Mouse (Mus musculus) adrenal gland (tissue): ENCODE results near the gene Gm17662.

ENCODE experiments used
- intact Hi-C: fragments of 180-260 bp; cut with DNase I; formaldehyde crosslinking; loops from one replicate; pipeline ENCODE4 v1.15.1; 2025
- long read RNA-seq, 2 experiments: library from polyadenylated mRNA; unstranded; transcript quantifications; one replicate each; pipeline ENCODE4 v2.0.0; 2020; ENCODE audit warnings: borderline replicate concordance in 1 of 2; ENCODE audit not compliant: insufficient replicate concordance in 1 of 2

Gene Gm17662
- long read RNA-seq, experiment 1, result 0 reads
- long read RNA-seq, experiment 2, result 0 reads

DNA sequence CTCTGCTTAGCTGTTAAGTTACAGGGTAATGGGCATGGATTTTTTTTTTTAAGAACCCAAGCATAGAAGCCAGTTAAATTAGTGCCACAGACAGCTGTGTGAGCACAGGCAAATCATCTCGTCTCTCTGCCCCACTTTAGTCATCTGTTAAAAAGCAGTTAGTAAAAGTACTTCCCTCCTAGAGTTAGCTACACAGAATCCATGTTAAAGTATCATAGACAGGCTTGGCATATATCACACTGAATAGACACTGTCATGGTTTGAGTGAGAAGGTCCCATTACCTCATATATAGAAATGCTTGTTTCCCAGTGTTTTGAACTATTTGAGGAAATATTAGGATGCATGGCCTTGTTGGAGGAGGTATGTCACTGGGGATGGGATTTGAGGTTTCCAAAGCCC lies at the start of gene Gm17662:
Gene Gm17662 (plus strand): TSS at position 301 of the 400 bp plus-strand sequence.
- intact Hi-C loops, result no loop called here

DNA sequence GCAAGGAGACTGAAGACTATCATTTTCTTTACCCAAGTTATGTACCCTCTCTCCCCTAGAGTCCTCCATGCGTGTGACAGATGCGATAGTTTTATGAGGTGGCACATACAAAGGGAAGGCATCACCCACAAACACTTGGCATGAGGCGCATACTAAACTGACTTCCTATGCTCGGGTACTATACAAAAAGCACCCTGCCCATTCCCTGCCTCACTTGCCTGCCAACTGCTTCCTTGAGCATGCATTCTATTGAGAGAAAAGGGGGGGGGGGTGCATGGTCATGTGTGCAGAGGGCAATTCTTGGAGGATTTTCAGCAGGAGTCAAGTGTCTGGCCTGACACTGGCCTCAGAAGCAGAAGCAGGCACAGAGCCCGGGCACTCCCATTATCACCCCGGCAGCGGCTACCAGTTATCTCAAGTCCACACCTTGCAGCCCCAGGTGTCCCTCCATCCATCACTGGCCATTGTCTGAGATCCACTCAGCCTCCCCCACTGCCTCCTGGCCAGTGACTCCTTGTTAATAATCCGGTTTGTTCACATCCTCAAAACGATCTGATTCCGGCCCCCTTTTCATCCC lies 46.3 kb upstream of the Gm17662 start:
- intact Hi-C loops, result no loop called here

DNA sequence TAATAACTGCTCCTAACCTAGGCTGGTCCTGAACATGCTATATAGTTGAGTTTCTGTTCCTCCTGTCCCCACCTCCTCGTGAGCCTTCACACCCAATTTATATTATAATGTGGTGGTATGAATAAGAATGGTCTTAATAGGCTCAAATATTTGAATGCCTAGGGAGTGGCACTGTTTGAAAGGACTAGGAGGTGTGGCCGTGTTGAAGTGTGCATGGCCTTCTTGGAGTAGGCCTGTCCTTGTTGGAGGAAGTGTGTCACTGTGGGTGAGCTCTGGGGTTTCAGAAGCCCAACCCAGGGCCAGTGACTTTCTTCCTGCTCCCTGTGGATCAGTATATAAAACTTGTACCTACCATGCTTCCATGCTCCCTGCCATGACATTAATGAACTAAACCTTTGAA lies 43.5 kb upstream of the Gm17662 start:
- intact Hi-C loops, result no loop called here

DNA sequence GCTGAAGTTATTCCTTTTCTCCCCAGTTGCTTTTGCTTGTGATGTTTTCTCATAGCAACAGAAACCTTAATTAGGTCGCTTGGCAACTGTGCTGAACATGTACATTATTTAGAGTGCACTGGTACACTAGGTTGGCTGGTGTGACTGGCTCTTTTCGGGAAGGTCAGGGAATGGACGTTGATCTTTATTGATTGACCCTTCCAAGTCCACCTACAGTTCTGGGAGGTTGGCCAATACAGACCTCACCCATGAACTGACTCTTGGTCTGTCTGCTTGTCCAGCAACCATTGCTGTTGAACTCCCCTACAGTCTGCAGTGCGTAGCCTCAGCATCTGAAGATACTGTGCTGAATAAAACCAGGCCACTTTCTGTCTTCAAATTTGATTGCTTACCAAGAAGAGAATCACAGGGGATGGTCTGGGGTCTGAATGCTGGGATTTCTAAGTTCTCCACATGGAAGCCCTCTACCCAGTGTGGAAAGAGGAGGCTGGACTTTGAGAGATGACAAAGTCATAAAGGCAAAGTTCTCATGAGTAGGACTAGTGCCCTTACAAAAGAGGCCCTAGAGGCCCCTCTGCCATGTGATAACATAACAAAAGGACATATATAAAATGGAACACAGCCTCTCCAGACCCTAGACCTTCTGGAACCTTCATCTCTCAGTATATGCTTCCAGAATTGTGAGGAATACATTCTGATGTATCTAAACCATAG lies 40.5 kb upstream of the Gm17662 start:
- intact Hi-C loops, result loop anchor here (5.0 kb wide), 1 partner anchor 94 kb away; no protein-coding TSS in a partner anchor

DNA sequence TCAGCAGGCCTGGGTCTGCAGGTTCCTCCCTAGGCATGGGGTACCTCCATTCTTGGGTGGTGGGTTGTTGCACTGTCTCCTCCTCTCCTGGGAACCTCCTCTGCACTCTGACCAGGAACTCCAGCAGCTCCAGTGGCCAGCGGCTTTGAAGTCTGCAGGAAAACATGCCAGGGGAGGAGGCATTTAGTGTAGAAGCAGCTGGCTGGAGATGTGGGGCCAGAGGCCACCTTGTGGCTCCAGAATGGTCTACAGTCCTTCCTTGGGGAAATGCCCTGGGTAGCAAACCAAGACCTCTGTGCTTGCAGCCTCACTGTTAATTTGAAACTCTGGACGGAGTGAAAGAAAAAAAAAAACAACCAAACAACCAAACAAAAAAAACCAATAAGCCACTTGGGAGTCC lies 39.6 kb upstream of the Gm17662 start:
- intact Hi-C loops, result loop anchor here (5.0 kb wide), 1 partner anchor 95 kb away; no protein-coding TSS in a partner anchor

DNA sequence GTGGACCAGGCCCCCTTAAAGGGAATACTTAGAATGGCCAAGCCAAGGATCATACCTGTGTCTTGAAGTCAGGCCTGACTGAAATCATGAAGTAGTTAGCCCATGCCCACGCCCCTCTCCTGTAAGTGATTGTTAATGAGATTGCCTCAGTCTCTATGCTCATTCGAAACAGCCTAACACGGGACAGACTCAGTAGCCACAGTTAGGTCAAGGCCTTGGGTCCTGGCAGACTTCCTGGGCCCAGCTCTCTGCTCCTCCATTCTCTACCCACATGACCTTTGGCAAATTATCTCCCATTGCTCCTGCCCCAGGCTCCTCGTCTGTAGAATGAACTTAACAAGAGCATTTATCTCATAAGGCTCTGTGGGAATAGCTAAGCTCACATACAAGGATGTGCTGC lies 38.1 kb upstream of the Gm17662 start:
- intact Hi-C loops, result loop anchor here (5.0 kb wide), 1 partner anchor 97 kb away; no protein-coding TSS in a partner anchor

DNA sequence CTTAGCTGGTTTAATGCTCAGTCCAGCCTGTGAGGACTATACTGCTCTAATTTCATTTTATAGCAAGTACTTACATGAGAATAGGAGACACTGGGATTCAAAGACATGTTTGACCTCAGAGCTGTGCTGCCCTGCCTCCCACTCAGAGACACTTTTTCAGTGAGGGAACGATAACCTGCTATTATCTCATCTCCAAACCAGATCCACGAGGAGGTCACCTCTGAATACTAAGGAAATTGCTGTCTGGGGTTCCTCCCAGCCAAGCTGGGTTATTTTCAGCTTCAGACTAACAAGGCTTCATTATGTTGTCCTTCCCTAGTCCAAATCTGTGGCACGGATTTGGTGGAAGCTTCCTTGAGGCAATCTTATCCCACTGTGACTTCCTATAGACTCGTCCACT lies 37.2 kb upstream of the Gm17662 start:
- intact Hi-C loops, result loop anchor here (5.0 kb wide), 1 partner anchor 98 kb away; no protein-coding TSS in a partner anchor

DNA sequence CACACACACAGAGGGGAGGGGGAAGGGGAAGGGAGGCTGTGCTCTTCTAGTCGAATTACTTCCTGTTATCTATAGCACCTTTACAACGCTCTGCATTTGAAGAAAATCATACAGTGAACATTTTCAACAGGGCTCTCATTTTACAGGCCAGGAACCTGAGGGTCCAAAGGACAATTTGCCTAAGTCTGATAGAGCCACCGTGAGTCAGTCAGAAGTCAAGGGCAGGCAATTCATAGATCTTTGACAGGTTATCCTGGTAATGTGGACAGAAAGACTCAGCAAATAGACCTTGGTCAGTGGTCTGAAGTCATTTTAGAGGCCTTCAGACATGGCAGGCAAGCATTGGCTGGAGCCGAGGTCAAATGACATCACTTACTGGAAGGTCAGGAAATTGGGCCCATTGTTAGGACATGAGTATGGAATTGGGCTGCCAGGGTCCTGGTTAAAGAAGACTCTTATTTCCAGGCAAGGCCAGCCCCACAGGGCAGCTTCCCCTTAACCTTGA lies 33.5 kb upstream of the Gm17662 start:
- intact Hi-C loops, result no loop called here

DNA sequence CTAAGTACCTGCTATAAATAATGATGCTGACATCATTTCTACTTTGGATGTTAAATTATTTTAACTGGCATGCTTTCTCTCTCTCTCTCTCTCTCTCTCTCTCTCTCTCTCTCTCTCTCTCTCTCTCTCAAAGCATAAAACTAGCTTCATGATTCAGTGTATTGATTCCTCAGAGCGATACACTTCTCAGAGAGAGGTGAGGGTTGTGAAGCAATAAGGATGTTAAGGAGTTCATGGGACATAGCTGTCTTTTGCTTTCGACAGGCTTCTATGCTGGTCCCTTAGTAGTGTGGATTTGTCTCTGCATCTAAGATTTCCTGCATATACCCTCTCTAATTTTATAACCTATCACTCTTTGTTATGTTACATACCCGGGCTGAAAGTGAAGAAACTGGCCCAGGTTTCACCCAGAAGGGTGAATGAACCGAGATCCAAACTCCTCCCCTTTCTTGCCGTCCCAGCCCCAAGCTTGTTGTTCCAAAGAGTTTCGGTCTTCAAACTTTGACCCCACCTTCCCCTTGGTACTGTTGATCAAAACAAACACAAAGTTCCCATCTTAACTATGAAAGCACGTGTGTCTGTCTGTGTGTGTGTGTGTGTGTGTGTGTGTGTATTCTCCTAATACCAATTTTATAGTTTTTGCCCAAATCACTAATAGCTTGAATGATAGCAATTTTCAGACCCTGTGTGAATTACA lies 32.6 kb upstream of the Gm17662 start:
- intact Hi-C loops, result no loop called here

DNA sequence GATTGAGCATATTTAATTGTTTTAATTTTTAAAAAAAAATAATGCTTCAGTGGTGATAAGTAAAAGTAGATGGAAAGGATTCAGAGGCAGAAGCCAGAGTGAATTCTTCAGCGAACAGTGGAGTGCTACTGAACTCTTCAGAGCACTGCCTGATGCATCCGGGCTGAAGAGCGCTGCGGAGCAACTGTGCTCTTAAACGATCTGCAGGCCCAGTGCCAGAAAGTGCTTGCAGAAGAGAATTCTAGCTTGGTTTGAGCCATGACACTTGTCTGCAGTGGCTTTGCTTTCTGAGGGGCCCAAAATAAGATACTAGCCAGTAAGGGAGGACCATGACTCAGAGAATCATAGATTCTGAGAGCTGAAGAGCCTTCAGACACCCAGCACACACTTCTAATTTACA lies 28.2 kb upstream of the Gm17662 start:
- intact Hi-C loops, result no loop called here

DNA sequence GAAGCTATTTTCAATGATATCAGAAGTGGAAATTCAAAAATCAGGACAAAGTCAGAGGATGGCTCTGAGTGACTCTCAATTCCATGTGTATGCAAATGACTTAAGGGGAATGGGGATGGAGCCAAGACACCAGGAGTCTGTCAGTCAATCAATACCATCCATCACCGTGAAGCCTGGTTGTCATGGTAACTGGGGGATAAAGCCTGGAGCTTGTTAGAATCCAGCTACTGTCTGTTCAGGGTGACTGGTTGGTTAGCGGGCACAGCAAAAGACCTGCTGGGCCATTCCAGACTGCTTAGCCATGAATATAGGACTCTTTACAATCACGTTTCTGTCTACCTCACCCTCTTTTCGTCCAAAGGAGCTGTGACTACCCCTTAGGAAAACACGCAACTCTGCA lies 22.0 kb upstream of the Gm17662 start:
- intact Hi-C loops, result no loop called here

DNA sequence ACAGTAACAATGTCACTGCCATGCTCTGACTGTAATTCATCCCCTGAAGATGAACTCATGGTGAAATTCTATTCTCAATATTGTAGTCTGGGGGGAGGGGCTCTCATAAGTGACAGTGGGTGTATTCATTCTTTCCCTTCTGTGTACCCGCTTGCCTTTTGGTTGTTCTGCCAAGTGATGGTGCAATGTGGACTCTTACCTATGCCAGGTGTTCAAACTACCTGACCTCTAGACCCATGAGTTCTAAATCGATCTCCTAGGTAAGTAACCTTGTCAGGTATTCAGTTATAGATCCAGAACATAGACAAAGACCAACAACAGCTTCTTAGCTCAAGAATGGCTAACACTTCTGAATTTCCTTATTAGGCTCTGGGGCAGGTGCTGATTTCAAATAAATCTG lies 18.8 kb upstream of the Gm17662 start:
- intact Hi-C loops, result no loop called here

DNA sequence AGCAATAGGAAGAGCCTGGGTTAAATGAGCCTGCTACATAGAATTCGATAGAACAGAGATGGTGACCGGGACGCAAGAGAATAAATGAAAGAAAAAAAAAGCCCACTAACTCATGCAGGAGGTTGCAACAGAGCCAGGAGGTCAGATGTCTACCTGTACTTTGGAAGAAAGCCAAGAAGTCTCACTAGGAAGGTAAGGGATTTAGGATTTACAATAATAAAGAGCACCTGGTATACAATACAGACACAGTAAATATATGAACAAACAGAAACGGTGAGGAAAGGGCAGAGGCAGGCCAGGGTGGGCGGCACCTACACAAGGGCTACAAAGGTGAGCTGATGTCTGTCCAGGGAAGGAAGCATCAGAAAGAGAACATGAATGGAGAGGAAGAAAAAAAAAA lies 14.9 kb upstream of the Gm17662 start:
- intact Hi-C loops, result no loop called here

DNA sequence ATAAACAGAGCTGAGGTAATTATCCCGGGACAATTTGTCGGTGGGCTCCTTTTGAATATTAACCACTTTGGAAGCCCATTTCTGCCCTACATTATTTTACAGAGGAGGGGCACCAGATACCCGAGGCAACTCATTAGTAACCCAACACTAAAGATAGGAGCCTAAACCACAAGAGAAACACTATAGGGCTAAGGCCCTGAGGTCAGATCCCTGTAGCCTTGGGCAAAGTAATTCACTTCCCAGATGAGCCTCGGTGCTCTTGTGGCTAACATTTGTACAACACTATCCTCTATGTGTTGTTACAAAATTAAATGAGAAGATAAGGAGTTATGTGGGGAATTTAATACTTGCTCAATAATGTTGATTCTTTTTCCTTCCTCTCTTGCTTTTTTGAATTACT lies 13.6 kb upstream of the Gm17662 start:
- intact Hi-C loops, result no loop called here

DNA sequence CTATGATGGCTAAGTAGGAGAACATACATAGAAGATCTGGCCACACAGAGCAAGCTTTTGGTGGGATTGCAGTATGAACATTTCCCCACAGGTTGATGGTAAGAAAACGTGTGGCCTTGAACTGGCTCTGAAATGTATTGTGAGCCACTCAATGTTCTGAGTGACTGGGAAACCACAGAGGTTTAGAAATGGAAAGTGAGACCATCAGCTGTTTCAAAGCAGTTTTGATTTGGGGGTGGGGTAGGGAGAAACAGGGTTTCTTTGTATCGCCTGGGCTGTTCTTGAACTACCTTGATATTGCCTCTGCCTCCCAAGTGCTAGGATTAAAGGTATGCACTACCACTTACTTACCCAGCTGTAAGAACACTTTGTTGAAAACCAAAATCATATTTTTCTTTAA lies 1.9 kb upstream of the Gm17662 start:
- intact Hi-C loops, result no loop called here

DNA sequence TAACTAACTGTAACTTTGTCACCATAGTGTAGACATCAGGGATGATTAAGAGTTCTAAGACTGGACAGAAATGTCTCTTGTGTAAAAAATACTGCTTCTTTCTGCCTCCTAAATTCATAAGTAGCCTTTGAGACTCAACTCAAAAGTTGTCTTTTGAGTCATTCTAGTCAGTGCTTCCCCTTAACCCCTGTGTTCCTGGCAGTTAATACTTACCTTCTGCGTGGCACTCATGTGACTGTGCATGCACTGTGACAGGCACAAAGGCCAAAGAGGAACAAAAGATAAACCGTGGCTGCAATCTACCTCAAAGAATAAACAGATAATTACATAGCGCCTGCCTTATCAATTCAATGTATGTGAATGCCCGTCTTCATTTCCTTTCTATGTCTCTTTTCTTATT lies 694 bp downstream of the Gm17662 start:
- intact Hi-C loops, result no loop called here

DNA sequence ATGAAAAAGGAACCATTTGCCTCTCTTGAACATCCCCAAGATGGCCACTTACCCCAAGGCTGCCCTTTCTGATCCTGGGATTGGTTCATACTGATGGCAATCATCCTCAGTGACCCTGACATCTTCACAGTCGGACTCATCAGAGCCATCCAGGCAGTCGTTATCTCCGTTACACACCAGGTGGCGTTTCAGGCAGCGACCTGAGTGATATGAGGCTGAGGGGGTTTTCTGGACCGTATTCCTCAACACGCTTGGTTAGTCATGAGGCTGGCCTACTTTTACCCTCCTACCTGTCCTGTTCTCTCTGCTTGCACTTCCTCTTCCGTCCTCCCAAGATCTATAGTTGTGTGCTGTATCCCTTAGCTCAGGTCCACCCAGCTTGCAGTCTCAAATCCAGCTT lies 4.1 kb downstream of the Gm17662 start:
- intact Hi-C loops, result no loop called here

DNA sequence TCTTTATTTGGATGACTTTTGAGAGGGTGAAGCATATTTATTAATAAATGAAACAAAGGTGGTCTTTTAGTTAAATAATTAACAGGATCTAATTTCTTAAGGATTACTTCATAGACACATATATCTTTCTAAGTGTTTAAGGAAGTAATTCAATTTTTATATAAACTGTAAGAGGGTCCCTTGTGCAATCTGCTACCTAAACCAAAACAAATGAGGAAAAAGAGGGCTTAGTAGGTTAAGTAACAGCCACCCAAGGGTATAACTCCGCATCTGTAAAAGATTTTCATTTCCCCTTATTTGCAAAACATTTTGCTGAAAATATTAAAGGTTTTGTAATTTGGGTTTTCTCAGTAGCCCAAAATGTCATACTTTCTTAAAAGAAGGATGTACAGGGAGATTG lies 7.3 kb downstream of the Gm17662 start:
- intact Hi-C loops, result no loop called here

DNA sequence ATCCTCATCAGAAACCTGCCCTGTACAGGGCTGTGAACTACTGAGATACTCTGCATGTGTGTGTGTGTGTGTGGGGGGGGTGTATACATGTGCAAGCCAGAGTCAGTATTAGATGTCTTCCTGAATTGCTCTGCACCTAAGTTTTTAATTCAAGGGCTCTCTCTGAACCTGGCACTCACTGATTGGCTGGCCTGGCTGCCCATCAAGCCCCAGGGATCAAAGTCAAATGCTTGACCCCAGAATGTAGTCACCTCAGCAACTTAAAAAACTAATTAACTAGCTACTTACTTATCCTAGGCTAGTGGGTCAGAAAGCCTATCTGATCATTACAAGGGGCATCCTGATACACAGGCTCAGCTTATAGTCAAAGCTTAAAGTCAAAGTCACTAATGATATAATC lies 12.5 kb downstream of the Gm17662 start:
- intact Hi-C loops, result no loop called here

DNA sequence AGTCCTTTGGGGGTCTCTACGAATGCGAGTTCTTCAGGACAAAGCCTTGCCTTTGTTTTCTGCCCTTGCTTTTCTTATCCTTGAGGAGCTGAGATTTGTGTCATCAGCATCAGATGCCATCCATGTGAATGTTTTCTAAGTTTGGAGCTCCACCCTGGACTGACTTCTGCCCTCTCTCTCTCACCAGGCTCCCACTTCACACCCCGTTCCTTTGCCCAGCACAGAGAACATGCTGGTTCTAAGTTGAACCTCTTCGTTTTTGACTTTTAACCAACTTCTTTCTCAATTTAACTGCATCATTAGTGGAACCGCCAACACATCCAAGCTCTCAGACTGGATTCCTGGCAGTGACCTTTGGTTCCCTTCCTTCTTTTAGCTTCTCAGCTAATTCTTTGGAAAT lies 13.1 kb downstream of the Gm17662 start:
- intact Hi-C loops, result no loop called here

DNA sequence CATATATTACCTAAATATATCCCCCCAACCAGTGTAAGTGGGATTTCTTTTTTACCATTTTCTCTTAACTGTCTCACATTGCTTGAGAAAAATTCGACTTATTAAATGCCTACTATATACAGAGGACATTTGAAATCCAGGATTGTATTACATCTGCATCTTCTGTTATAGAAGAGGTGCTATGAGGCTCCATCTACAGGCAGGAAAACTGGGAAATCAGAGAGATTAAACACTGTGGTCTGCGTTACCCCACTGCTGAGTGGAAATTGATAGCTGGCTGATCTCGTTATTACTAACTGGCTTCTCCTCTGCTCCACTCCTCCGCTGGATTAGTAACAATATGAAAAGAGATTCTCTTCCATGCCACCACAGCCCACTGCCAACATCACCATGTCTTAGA lies 18.7 kb downstream of the Gm17662 start:
- intact Hi-C loops, result no loop called here

DNA sequence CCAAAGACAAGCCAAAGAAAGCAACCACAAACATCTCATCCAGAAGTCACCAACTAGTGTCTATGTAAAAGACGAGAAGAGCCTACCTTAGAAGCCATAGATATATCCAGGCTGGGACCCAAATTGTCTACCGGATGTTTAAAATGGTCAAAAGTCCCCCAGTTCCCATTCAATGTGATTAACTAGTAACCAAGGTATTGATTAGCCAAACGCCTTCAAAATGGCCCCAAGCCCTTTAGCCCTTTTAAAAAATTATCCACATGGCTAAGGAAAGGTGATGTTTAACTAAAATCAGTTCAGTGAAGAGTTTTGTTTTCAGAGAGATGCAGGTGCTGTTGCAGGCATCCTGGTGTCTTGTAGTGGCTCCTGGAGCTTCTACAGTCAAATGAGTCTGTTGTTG lies 19.2 kb downstream of the Gm17662 start, which contains the start of gene C8a:
Gene C8a (minus strand): TSS at position 76 of the 400 bp plus-strand sequence.
- intact Hi-C loops, result no loop called here
